Mouse (Mus musculus) ES-Bruce4 (cell line): ENCODE data around the gene Nkpd1. TPM values are rescaled to one million over a fixed set of nuclear protein-coding genes. Genes with fewer than 3 reads are reported as not detected.

ENCODE experiments used
- H3K27ac ChIP-seq: 2 replicates; pipeline ENCODE4 v1.5.1; 2012; ENCODE audit warnings: low read length, inconsistent platforms; ENCODE audit not compliant: insufficient read depth
- H3K27me3 ChIP-seq: 2 replicates; pipeline ENCODE4 v1.6.1; 2012; ENCODE audit warnings: mild to moderate bottlenecking, low read length, inconsistent platforms; ENCODE audit not compliant: control insufficient read depth, poor library complexity, insufficient read depth, severe bottlenecking
- H3K36me3 ChIP-seq: 2 replicates; pipeline ENCODE4 v1.6.1; 2012; ENCODE audit warnings: inconsistent platforms, mild to moderate bottlenecking, low read length, moderate library complexity; ENCODE audit not compliant: control insufficient read depth, poor library complexity, insufficient read depth, severe bottlenecking
- H3K4me1 ChIP-seq: one replicate; pipeline ENCODE4 v1.8.1; 2011; ENCODE audit warnings: low read length; ENCODE audit not compliant: control insufficient read depth, insufficient read depth
- H3K4me3 ChIP-seq: 2 replicates; pipeline ENCODE4 v1.5.1; 2011; ENCODE audit warnings: low read depth, mild to moderate bottlenecking, low read length
- H3K9ac ChIP-seq: 2 replicates; pipeline ENCODE4 v1.6.1; 2012; ENCODE audit warnings: low read depth, mild to moderate bottlenecking, inconsistent platforms; ENCODE audit not compliant: poor library complexity, severe bottlenecking
- H3K9me3 ChIP-seq: replicated peaks from 2 replicates; pipeline ENCODE4 v1.6.1; 2012; ENCODE audit warnings: mild to moderate bottlenecking, low read length, inconsistent platforms; ENCODE audit not compliant: control insufficient read depth, poor library complexity, insufficient read depth, severe bottlenecking
- CTCF ChIP-seq: IDR thresholded peaks from one replicate; pipeline ENCODE4 v1.8.1; 2011; ENCODE audit warnings: low read depth, low read length
- EP300 ChIP-seq: IDR thresholded peaks from 2 replicates; pipeline ENCODE4 v1.6.1; 2011; ENCODE audit warnings: low read depth, low read length; ENCODE audit not compliant: insufficient read depth
- POLR2A ChIP-seq: IDR thresholded peaks from one replicate; pipeline ENCODE4 v1.8.1; 2011; ENCODE audit warnings: low read length; ENCODE audit not compliant: insufficient read depth
- polyA plus RNA-seq: library from polyadenylated mRNA; stranded (reverse); fragments of >200 nt; gene quantifications from 2 replicates; pipeline ENCODE4 v1.2.4, GENCODE M21; 2011; ENCODE audit warnings: low read depth; ENCODE audit not compliant: missing spikeins, insufficient read depth, insufficient read length

The Nkpd1 gene
- 0.23 and 0.34 TPM in 2 replicates for polyA plus RNA-seq

- Histone ChIP-seq H3K9me3 (no peaks in the 10 kb centered on the region), H3K36me3 (no peaks in the 10 kb centered on the region), H3K4me3 (no peak within 1 kb of the TSS), H3K9ac (peak within 1 kb of the TSS; percentile 33; the same call in 1 of the 2 replicates), H3K27me3 (no peaks in the 10 kb centered on the region), H3K4me1 (peaks cover 2% of the 10 kb centered on the region), H3K27ac (no peak within 1 kb of the TSS)
- TF ChIP-seq EP300 (no peak), CTCF (peak; percentile 68)
Measured at GRCm38 (mm10) chr7:19517652-19518365, at the start of gene Nkpd1. Gene Nkpd1, plus strand, starts transcription at chr7:19517838.

GRCm38 (mm10) chr7:19468279-19468678, 49.4 kb upstream of the Nkpd1 start:
- Histone ChIP-seq H3K4me1 (peaks cover 4% of the 10 kb centered on the region), H3K4me3 (no peak overlapping the region), H3K27me3 (no peaks in the 10 kb centered on the region), H3K27ac (no peak overlapping the region), H3K9ac (no peak overlapping the region), H3K36me3 (no peaks in the 10 kb centered on the region), H3K9me3 (no peaks in the 10 kb centered on the region)
- TF ChIP-seq CTCF (no peak), POLR2A (no peak), EP300 (no peak)

- H3K4me1 ChIP-seq: peaks cover 4% of the 10 kb centered on the region
- peak overlapping the region; percentile 49 for H3K9ac ChIP-seq
- no peaks in the 10 kb centered on the region for H3K36me3 ChIP-seq
- H3K9me3 ChIP-seq: no peaks in the 10 kb centered on the region
- TF ChIP-seq EP300 (no peak), POLR2A (no peak), CTCF (no peak)
- H3K27ac ChIP-seq: no peak overlapping the region
- no peaks in the 10 kb centered on the region for H3K27me3 ChIP-seq
- H3K4me3 ChIP-seq: peak overlapping the region; percentile 22
Measured at GRCm38 (mm10) chr7:19469404-19469803, 48.2 kb upstream of the Nkpd1 start.

- no peaks in the 10 kb centered on the region for H3K36me3 ChIP-seq
- H3K4me1 ChIP-seq: peaks cover 4% of the 10 kb centered on the region
- H3K9ac ChIP-seq: no peak overlapping the region
- no peak for TF ChIP-seq CTCF
- no peak for TF ChIP-seq EP300
- TF ChIP-seq POLR2A: no peak
- no peaks in the 10 kb centered on the region for H3K9me3 ChIP-seq
- no peak overlapping the region for H3K4me3 ChIP-seq
- no peaks in the 10 kb centered on the region for H3K27me3 ChIP-seq
- H3K27ac ChIP-seq: no peak overlapping the region
Measured at GRCm38 (mm10) chr7:19470308-19470707, 47.3 kb upstream of the Nkpd1 start.

DNA sequence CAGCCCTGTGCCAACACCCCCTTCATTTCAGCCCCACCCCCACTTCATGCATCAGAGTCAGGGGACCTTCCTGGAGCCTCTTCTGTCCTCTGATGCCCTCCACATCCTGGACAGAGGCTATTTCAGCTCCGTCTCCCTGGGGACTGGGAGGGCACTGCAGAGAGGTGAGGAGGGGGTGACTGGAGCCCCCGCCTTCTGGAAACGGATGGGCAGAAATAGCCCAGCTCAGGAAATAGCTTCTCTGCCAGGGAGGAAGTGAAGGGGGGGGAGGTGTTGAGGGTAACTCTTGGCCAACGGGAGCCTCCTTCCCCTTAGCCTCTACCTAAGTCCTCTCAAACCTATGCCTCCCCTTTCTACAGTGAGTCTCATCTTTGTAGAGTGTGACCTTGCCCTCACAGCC, 45.2 kb upstream of the Nkpd1 start:
- Histone ChIP-seq H3K27ac (no peak overlapping the region), H3K4me1 (peaks cover 4% of the 10 kb centered on the region), H3K36me3 (no peaks in the 10 kb centered on the region), H3K4me3 (no peak overlapping the region), H3K27me3 (no peaks in the 10 kb centered on the region), H3K9me3 (no peaks in the 10 kb centered on the region), H3K9ac (no peak overlapping the region)
- TF ChIP-seq EP300: no peak
- no peak for TF ChIP-seq CTCF
- TF ChIP-seq POLR2A: no peak

DNA sequence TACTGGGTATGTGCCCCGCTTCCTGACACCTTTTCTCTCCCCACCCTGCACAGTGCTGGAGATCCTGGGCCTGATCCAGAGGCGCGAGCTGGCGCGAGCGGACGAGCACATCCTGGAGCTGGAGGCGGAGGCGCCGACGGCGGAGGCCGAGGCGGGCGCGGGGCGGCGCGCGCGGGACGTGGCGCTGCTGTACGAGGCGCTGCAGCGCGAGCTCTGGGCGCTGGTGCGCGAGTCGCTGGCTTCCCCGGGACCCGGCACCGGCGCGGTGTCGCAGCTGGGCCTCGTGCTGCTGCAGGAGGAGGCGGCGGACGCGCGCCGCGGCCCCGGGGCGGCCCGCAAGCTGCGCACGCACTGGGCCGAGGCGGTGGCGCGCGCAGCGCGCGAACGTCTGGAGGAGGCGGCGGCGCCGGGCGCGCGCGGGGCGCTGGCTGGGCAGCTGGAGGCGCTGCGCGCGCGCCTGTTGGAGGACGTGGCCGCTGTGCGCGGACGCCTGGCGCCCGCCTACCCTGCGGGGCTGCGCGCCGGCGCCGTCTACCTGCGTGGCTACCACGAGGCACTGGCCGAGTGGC, 43.7 kb upstream of the Nkpd1 start:
- Histone ChIP-seq H3K9ac (peak overlapping the region; percentile 62), H3K36me3 (no peaks in the 10 kb centered on the region), H3K9me3 (no peaks in the 10 kb centered on the region), H3K27ac (no peak overlapping the region), H3K4me1 (no peaks in the 10 kb centered on the region), H3K27me3 (no peaks in the 10 kb centered on the region), H3K4me3 (peak overlapping the region; percentile 56)
- TF ChIP-seq EP300 (no peak), POLR2A (no peak), CTCF (no peak)
